Mouse (Mus musculus) monocyte, adult 2 months (primary cell): ENCODE measurements around the gene Pou2f2.

ENCODE experiments used
- DNase-seq, 2 experiments: peaks; one replicate each; pipeline ENCODE4 v3.0.0; 2022; ENCODE audit warnings: low spot score in 2 of 2, low read depth in 1 of 2

Pou2f2 gene

DNA sequence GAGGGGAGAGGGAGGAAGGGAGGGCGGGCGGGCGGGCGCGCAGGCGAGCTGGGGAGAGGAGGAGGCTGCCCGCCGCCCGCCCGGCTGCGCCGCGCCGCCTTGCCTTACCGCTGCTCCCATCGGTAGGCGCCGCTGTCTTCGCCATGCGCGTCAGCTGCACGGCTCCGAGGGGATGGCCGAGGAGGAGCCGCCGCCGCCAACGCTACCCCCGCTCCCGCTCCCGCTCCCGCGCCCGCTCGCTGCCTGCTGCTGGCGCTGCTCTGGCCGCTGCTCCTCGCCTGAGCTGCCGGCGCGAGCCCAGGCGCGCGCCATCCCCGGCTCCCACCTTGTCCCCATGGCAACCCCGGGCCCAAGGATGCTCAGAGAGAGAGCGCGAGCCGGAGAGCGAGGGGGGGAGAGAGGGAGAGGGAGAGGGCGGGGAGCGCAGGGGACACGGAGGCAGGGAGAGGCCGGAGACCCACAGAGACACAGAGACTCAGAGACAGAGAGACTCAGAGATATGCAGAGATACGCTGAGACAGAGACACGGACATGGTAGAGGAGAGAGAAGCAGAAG, at the start of gene Pou2f2:
Gene Pou2f2, minus strand, starts transcription at position 121 of the 556 bp plus-strand sequence.
- DNase-seq: no peak

- DNase-seq: no peak
Measured at GRCm38 (mm10) chr7:25227523-25228300, 48.2 kb upstream of the Pou2f2 start.

DNA sequence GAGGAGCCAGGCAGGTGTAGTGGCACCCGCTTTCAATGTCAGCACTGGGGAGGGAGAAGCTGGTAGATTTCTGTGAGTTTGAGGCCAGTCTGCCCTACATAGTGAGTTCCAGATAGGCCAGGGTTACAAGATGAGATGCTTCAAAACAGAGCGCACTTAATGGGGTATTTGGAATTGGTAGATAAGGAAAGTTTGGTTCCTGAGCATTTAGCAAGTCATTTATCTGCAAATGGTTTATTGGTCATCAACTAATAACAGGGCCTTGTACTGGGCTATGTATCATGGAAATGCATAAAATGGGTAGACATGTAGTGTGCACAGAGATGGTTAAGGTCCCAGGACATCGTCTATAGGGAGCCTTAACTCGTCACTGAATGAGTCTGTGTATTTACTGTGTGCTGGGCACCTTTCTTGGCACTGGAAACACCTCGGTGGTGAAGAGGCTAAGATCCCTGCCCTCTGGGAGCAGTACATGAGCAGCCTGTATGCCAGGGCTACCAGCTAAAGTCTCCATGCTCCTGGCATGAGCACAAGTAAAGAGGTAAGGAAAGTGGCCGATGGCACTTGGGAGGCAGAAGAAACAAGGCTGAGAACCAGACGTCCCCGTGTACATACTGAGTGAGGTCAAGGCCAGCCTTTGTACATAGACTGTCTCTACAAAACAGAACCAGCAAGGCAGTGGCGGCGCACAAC, 42.9 kb upstream of the Pou2f2 start:
- DNase-seq: no peak

DNA sequence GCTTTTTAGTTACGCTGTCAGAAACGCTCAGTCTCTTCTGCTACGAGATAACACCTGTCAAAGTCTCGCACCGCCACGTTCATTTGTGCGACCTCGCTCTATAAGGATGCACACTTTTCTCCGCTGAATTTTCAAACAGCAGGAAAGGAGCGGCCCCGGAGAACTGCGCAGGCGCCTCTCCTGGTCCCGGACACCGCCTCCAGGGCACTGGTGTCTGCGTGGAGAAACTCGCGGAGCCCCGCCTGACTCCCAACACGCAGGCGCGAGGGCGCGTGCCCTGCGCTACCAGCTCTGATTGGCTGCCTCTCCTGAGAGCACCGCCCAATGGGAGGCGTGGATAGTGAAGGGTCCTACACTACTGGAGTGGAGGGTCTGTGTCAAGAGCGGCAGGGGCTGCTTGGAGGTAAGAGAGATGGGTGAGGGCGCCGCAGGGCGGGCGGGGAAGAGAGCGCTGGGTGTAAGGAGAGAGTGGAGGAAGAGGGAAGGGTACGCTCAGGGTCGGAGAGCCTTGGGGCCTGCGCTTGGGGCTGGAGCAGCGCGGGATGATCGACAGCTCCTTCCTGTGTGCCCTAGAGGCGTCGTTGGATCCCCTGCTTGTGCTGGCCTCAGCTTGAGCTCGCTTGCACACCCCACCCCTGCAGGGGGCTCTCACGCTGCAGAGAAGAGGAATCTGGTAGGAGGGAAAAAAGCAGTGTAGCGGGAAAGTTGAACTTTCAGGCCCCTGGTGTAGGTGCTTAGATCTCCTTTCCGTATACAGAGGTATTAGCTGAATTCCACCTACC, 41.8 kb upstream of the Pou2f2 start, which contains the start of gene Zfp526:
Gene Zfp526, plus strand, starts transcription at position 324 of the 782 bp plus-strand sequence.
- DNase-seq: peak; percentile 80 to 88

DNA sequence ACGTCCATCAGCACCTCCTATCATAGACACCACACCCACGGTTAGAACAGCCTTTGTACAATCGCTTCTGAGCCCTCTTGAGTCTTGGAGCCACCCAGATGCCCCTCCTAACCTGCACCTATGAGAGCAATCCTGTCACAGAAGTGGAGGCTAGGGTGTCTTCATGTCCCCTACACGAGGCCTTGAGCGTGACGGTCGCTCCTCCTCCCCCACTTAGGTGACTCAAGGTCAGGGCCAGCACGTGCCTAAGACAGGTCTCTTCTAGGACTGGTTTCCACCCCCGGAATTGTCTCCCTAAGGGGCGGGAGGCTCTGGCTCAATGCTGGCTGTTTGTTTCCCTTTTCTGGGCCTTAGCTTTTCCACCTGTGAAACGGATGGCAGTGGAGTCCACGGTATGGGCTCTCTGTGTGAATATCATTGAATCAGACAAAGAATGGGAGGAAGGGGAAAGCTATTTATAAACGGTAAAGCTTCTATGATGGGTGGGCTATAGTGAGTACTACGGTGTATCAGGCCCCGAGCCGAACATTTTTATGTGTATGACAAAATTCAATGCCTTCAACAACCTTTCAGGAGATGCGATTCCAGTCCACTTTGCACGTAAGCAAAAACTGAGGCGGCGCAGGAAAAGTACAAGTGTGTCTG, 41.1 kb upstream of the Pou2f2 start, which contains the start of gene Dedd2:
Gene Dedd2, minus strand, starts transcription at position 159 of the 645 bp plus-strand sequence.
- peak in 1 of 2 experiments; percentile 24 for DNase-seq

- DNase-seq: peak; percentile 91 to 93
Measured at GRCm38 (mm10) chr7:25219756-25220456, 40.4 kb upstream of the Pou2f2 start.

DNA sequence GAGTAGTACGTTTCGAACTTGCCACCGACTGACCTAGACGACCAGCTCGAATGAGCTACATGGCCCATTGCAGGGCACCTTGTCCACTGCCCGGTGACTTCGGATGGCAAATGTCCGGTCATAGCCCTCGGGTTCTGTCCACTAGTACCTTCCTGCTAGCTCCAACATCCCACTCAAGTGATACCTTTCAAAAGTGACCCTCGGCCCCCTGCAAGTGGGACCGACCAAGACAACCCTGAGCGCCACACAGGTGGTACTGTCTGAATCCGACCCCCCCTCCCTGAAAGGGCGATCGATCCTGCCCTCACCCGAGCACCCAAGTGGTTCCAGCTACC, 39.9 kb upstream of the Pou2f2 start:
- no peak for DNase-seq

DNA sequence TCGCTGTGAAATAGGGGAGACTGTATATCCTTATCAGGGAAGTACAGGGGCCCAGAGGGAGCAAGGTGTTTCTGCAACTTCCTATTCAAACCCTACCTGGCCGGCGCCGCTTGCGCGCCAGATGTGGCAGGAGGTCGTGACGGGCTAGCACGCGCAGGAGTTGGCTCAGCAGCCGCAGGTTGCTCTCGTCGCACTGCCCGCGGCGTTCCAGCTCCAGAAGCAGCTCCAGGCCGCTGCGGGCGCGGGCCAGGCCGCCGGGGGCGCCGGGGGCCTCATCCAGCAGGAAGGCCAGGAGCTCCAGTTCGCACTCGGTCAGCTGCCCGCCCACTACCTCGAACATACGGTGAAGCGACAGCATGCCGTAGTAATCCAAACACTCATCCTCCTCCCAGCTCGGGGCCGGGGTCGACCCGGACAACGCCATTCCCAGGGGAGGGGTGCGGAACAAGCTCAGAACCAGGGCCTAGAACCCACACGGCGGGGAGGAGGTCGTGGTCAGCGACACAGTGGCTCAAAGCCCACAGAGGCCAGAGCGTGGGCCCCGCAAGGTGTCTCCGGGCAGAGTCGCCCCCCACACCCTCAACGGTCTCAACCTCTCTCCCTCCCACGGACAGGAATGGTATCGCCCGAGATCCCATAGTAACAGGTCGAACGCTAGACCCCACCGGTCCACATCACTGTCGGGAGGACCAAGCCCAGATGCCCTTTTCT, 39.3 kb upstream of the Pou2f2 start:
- DNase-seq: peak in 1 of 2 experiments; percentile 9

- DNase-seq: peak in 1 of 2 experiments; percentile 59
Measured at GRCm38 (mm10) chr7:25217653-25218395, 38.3 kb upstream of the Pou2f2 start.

DNA sequence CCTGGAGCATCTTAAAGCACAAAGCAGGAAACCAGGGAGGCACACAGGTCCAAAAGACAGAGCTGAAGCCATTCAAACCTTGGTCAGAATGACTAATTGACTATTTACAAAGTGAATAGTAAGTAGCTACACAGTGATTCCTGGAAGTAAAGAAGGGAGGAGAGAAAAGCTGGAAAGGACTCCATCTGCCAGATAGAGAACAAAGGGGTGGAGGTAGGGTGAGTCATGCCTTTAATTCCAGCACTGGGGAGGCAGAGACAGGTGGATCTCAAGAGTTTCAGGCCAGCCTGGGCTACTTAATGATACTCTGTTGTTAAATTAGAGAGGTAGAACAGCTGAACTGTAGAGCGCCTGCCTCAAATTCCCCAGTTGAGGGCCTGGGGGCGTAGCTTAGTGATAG, 34.6 kb upstream of the Pou2f2 start:
- DNase-seq: no peak

DNA sequence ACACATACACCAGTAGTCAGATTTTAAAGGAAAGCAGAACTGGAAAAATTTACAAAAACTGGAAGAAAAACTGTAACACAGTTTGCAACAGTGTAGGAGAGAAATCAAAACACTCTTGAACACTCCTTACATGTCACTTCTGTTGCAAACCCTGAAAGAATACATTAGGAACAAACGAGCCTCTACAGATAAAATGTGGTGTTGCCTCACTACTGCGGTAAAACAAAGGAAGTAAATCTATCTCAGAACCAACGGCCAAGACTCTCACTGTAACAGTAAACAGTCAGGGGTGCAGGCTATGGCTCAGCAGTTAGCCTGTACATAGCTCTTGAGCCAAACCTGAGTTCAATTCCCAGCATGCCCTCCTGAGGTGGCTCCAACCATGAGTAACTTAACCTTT, 33.6 kb upstream of the Pou2f2 start:
- no peak for DNase-seq

DNA sequence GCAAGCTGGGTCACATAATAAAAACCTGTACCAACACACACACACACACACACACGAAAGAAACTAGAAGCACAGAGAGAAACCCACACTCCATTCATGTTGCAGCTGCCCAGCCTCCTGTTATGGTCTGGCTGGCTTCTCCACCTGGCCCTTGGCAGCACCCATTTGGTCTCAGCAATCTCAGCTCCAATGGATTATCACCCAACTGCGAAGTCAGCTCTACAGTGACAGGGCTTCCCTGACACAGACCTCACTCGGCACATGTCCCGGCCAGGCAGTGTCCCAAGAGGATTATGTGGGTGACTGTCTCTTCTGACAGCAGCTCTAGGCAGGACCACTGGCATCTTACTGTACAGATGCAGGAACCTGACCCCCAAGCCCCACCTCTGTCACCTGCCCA, 31.0 kb upstream of the Pou2f2 start:
- DNase-seq: no peak

DNA sequence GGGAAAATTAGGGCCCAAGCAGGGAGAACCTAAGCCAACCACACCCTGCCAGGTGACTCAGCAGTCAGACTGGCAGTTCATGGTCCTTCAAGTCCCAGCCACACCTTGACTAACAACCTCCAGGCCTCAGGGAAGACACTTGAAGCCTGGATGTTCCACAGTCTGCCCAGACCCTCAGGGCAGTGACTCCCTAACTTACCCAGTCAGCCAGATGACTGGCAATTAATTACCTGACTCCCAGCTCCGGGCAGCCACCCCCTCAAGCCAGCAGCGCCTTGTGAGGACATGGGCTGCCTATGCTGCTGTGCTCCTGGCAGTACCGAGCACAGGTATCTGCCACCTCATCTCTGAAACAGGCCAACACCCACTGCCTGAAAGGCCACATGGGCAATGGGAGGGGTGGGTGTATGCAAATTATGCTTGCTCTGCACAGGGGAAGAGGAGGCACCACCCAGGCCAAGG, 29.7 kb upstream of the Pou2f2 start:
- DNase-seq: no peak

GRCm38 (mm10) chr7:25206094-25206830, 26.7 kb upstream of the Pou2f2 start:
- DNase-seq: no peak

GRCm38 (mm10) chr7:25205355-25206093, 26.0 kb upstream of the Pou2f2 start:
- DNase-seq: peak in 1 of 2 experiments; percentile 61

DNA sequence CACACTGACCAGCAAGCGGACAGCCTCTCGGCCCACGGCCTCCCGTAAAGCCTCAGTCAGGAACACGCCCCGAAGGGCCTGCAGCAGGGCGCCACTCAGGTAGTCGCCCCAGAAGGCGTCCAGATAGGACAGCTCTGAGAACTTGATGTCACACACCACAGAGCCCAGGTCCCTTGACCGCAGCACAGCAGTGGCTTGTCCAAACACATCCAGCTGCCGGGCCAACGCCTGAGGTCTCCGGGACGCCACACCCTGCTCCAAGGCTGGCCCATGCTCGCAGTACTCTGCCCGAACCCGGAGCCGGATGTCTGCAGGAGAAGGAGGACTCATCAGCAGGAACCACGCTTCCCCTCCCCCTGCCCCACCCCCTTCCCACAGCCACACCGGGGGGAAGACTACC, 24.1 kb upstream of the Pou2f2 start:
- DNase-seq: no peak

GRCm38 (mm10) chr7:25197384-25198018, 18.0 kb upstream of the Pou2f2 start:
- DNase-seq: no peak
